Mouse (Mus musculus): Measurements from ENCODE around the gene Auts2.

- TF ChIP-seq POLR2A (IDR thresholded peaks at IDR 0.05; ENCODE audit: insufficient read depth, low read depth, low read length) (no peak), EP300 (IDR thresholded peaks at IDR 0.05; ENCODE audit: insufficient read depth, low read depth, low read length) (no peak), CTCF (IDR thresholded peaks at IDR 0.05) (no peak)
Measured at GRCm38 (mm10) chr5:132445213-132445954, 97.8 kb downstream of the Auts2 start.

All from heart, adult 2 months (tissue).